Mouse (Mus musculus): ENCODE data around the gene Map3k3. TPM values are rescaled to one million over a fixed set of nuclear protein-coding genes. Genes with fewer than 3 reads are reported as not detected.
A peak's percentile ranks its signal among the peaks of the same experiment; 100 is the strongest.

Gene Map3k3
- polyA plus RNA-seq, 1 experiment from 2014 or later = 17.4 TPM

DNA sequence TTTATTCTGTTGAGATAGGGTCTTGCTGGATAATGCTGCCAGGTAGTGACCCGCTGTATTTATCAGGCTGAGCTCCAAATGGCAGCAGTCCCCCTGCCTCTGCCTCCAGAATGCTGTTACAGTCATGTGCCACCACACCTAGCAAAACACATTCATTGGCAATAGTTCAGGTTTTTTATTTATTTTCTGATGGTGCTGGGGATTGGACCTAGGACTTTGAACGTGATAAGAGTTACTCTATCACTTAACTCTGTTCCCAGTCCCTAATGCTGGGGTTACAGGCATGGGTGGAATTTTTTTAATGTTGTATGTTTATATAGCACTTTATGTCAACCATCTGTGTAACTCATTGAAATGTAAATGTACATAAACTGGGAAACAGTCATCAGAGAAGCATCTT lies 30.5 kb upstream of the Map3k3 start:
- 86% methylated on average over 2 of the region's 2 CpGs for WGBS
- no peak overlapping the region for H3K4me2 ChIP-seq
- peaks cover 57% of the 10 kb centered on the region for H3K36me3 ChIP-seq (ENCODE audit: control insufficient read depth, insufficient read depth, low read length)
- ATAC-seq (replicated peaks; ENCODE audit: low FRiP score) (no peak), DNase-seq (ENCODE audit: low spot score) (no peak)
- no peak overlapping the region for H3K4me3 ChIP-seq (ENCODE audit: low read depth, low read length)
- peaks cover 33% of the 10 kb centered on the region for H3K4me1 ChIP-seq (replicated peaks; ENCODE audit: control insufficient read depth, insufficient read depth, low read length)
- H3K9me3 ChIP-seq (ENCODE audit: control insufficient read depth, low read length) = no peaks in the 10 kb centered on the region
- H3K27me3 ChIP-seq (replicated peaks; ENCODE audit: control insufficient read depth, insufficient read depth, low read length) = no peaks in the 10 kb centered on the region
- no peak overlapping the region for H3K27ac ChIP-seq (ENCODE audit: low read depth, low read length)
- no peak overlapping the region for H3K9ac ChIP-seq (ENCODE audit: low read depth, low read length)

GRCm38 (mm10) chr11:106054600-106054999 lies 29.8 kb upstream of the Map3k3 start:
- peaks cover 56% of the 10 kb centered on the region for H3K36me3 ChIP-seq (ENCODE audit: control insufficient read depth, insufficient read depth, low read length)
- ATAC-seq (replicated peaks; ENCODE audit: low FRiP score) = peak; percentile 53
- H3K4me3 ChIP-seq (ENCODE audit: low read depth, low read length) = no peak overlapping the region
- H3K27me3 ChIP-seq (replicated peaks; ENCODE audit: control insufficient read depth, insufficient read depth, low read length) = no peaks in the 10 kb centered on the region
- 0 out of 2 replicates have a peak overlapping the region, but pooled peaks have one; percentile 3 for H3K9ac ChIP-seq (ENCODE audit: low read depth, low read length)
- no peaks in the 10 kb centered on the region for H3K9me3 ChIP-seq (ENCODE audit: control insufficient read depth, low read length)
- peaks cover 33% of the 10 kb centered on the region for H3K4me1 ChIP-seq (replicated peaks; ENCODE audit: control insufficient read depth, insufficient read depth, low read length)
- H3K27ac ChIP-seq (ENCODE audit: low read depth, low read length) = peak overlapping the region; percentile 94
- no peak for DNase-seq (ENCODE audit: low spot score)
- 72% methylated on average over 8 of the region's 8 CpGs for WGBS
- H3K4me2 ChIP-seq = no peak overlapping the region

DNA sequence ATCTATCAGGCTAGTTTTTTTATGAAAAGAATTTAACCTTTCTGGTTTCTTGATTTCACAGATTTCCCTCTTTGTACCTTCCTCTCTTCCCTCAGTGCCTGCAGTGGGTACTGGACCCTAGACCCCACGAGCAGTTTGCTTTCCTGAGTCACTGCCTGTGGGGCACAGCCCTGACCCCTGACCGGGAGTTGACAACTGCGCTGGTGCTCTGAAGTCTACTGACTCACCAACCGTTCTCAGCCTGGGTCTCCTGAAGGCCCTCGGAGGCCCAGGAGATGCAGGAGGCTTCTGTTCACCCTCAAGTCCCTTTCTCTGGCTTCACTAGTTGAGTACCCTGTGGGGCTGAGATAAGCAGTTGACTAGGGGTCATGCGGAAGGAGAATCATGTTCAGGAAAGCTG lies 29.1 kb upstream of the Map3k3 start:
- Histone ChIP-seq H3K4me3 (ENCODE audit: low read depth, low read length) (no peak overlapping the region), H3K4me1 (replicated peaks; ENCODE audit: control insufficient read depth, insufficient read depth, low read length) (peaks cover 33% of the 10 kb centered on the region), H3K36me3 (ENCODE audit: control insufficient read depth, insufficient read depth, low read length) (peaks cover 54% of the 10 kb centered on the region), H3K27me3 (replicated peaks; ENCODE audit: control insufficient read depth, insufficient read depth, low read length) (no peaks in the 10 kb centered on the region), H3K27ac (ENCODE audit: low read depth, low read length) (peak overlapping the region; percentile 94), H3K9ac (ENCODE audit: low read depth, low read length) (no peak overlapping the region; the same call in 1 of the 2 replicates), H3K4me2 (peak overlapping the region; percentile 23), H3K9me3 (ENCODE audit: control insufficient read depth, low read length) (no peaks in the 10 kb centered on the region)
- ATAC-seq (replicated peaks; ENCODE audit: low FRiP score) (0 out of 2 replicates have a peak, but pooled peaks have one; percentile 23), DNase-seq (ENCODE audit: low spot score) (no peak)
- WGBS = 69% methylated on average over 6 of the region's 6 CpGs

- peak overlapping the region; percentile 94 for H3K27ac ChIP-seq (ENCODE audit: low read depth, low read length)
Measured at GRCm38 (mm10) chr11:106056819-106057491, 27.5 kb upstream of the Map3k3 start.

GRCm38 (mm10) chr11:106058020-106058419 lies 26.4 kb upstream of the Map3k3 start:
- Histone ChIP-seq H3K36me3 (ENCODE audit: control insufficient read depth, insufficient read depth, low read length) (peaks cover 36% of the 10 kb centered on the region), H3K9ac (ENCODE audit: low read depth, low read length) (0 out of 2 replicates have a peak overlapping the region, but pooled peaks have one; percentile 31), H3K27ac (ENCODE audit: low read depth, low read length) (no peak overlapping the region; the same call in 1 of the 2 replicates), H3K27me3 (replicated peaks; ENCODE audit: control insufficient read depth, insufficient read depth, low read length) (no peaks in the 10 kb centered on the region), H3K4me2 (no peak overlapping the region), H3K4me1 (replicated peaks; ENCODE audit: control insufficient read depth, insufficient read depth, low read length) (peaks cover 33% of the 10 kb centered on the region), H3K4me3 (ENCODE audit: low read depth, low read length) (no peak overlapping the region), H3K9me3 (ENCODE audit: control insufficient read depth, low read length) (no peaks in the 10 kb centered on the region)
- ATAC-seq (replicated peaks; ENCODE audit: low FRiP score) (no peak), DNase-seq (ENCODE audit: low spot score) (no peak)
- WGBS = 86% methylated on average over 8 of the region's 8 CpGs

More at GRCm38 (mm10) chr11:106056819-106057491, 27.5 kb upstream of the Map3k3 start:
- peaks cover 33% of the 10 kb centered on the region for H3K4me1 ChIP-seq (replicated peaks; ENCODE audit: control insufficient read depth, insufficient read depth, low read length)
- WGBS = 43% methylated on average over 8 of the region's 8 CpGs
- peaks cover 43% of the 10 kb centered on the region for H3K36me3 ChIP-seq (ENCODE audit: control insufficient read depth, insufficient read depth, low read length)
- ATAC-seq (replicated peaks; ENCODE audit: low FRiP score) = peak; percentile 93
- no peak for DNase-seq (ENCODE audit: low spot score)
- H3K27me3 ChIP-seq (replicated peaks; ENCODE audit: control insufficient read depth, insufficient read depth, low read length) = no peaks in the 10 kb centered on the region
- peak overlapping the region; percentile 57; the same call in 1 of the 2 replicates for H3K9ac ChIP-seq (ENCODE audit: low read depth, low read length)
- H3K9me3 ChIP-seq (ENCODE audit: control insufficient read depth, low read length) = no peaks in the 10 kb centered on the region
- H3K4me2 ChIP-seq = peak overlapping the region; percentile 59
- no peak overlapping the region for H3K4me3 ChIP-seq (ENCODE audit: low read depth, low read length)

- Histone ChIP-seq H3K27ac (ENCODE audit: low read depth, low read length) (no peak overlapping the region), H3K9ac (ENCODE audit: low read depth, low read length) (no peak overlapping the region), H3K9me3 (ENCODE audit: control insufficient read depth, low read length) (no peaks in the 10 kb centered on the region), H3K4me2 (no peak overlapping the region), H3K4me3 (ENCODE audit: low read depth, low read length) (no peak overlapping the region), H3K36me3 (ENCODE audit: control insufficient read depth, insufficient read depth, low read length) (peaks cover 14% of the 10 kb centered on the region), H3K27me3 (replicated peaks; ENCODE audit: control insufficient read depth, insufficient read depth, low read length) (no peaks in the 10 kb centered on the region), H3K4me1 (replicated peaks; ENCODE audit: control insufficient read depth, insufficient read depth, low read length) (peaks cover 23% of the 10 kb centered on the region)
- 76% methylated on average over 1 of the region's 1 CpGs for WGBS
- DNase-seq (ENCODE audit: low spot score) (no peak), ATAC-seq (replicated peaks; ENCODE audit: low FRiP score) (no peak)
Measured at GRCm38 (mm10) chr11:106060549-106060948, 23.9 kb upstream of the Map3k3 start.

DNA sequence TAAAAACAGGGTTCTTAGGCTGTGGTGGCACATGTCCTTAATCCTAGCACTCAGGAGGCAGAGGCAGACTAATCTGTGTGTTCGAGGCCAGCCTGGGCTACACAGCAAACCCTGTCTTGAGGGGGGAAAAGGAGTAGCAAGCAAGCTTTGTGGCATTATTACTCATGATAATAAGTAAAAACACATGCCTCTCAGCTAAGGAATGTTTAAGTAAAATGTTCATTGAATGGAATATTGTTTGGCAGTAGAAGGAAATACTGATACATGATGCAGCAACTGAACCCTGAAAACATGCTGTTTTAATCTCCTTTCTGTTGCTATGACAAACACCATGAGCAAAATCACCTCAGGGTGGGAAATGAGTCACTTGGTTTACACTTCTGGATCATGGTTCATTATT lies 23.1 kb upstream of the Map3k3 start:
- DNase-seq (ENCODE audit: low spot score) = no peak
- Histone ChIP-seq H3K36me3 (ENCODE audit: control insufficient read depth, insufficient read depth, low read length) (peaks cover 11% of the 10 kb centered on the region), H3K9ac (ENCODE audit: low read depth, low read length) (no peak overlapping the region), H3K4me2 (no peak overlapping the region), H3K4me3 (ENCODE audit: low read depth, low read length) (no peak overlapping the region), H3K4me1 (replicated peaks; ENCODE audit: control insufficient read depth, insufficient read depth, low read length) (peaks cover 15% of the 10 kb centered on the region), H3K9me3 (ENCODE audit: control insufficient read depth, low read length) (no peaks in the 10 kb centered on the region), H3K27me3 (replicated peaks; ENCODE audit: control insufficient read depth, insufficient read depth, low read length) (no peaks in the 10 kb centered on the region), H3K27ac (ENCODE audit: low read depth, low read length) (no peak overlapping the region)
- no peak for ATAC-seq (replicated peaks; ENCODE audit: low FRiP score)
- WGBS = 75% methylated on average over 1 of the region's 1 CpGs

DNA sequence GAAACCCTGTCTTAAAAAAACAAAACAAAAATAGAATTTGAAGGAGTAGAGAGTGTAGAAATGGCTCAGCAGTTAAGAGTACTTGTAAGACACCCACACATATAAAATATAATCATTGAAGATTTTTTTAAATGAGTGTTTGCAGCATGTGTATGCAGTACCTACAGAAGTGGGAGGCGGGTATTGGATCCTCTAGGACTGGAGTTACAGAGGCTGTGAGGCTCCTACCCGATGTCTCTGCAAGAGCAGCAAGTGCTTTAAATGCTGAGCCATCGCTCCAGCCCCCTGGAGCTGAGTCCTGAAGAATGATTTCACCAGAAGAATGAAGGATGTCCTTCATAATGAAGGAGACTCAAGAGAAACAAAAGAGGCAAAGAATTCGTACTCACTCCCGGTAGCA lies 20.7 kb upstream of the Map3k3 start:
- H3K4me3 ChIP-seq (ENCODE audit: low read depth, low read length) = no peak overlapping the region
- ATAC-seq (replicated peaks; ENCODE audit: low FRiP score) (no peak), DNase-seq (ENCODE audit: low spot score) (no peak)
- H3K9ac ChIP-seq (ENCODE audit: low read depth, low read length) = no peak overlapping the region
- H3K36me3 ChIP-seq (ENCODE audit: control insufficient read depth, insufficient read depth, low read length) = peaks cover 2% of the 10 kb centered on the region
- no peaks in the 10 kb centered on the region for H3K27me3 ChIP-seq (replicated peaks; ENCODE audit: control insufficient read depth, insufficient read depth, low read length)
- no peak overlapping the region for H3K4me2 ChIP-seq
- WGBS = 82% methylated on average over 5 of the region's 5 CpGs
- H3K4me1 ChIP-seq (replicated peaks; ENCODE audit: control insufficient read depth, insufficient read depth, low read length) = peaks cover 5% of the 10 kb centered on the region
- no peaks in the 10 kb centered on the region for H3K9me3 ChIP-seq (ENCODE audit: control insufficient read depth, low read length)
- H3K27ac ChIP-seq (ENCODE audit: low read depth, low read length) = no peak overlapping the region
